Mouse (Mus musculus) layer of hippocampus, adult 9-10 months (tissue): ENCODE measurements at regions not wholly inside any gene's neighbourhood (a gene's known extent, or its start where the extent isn't known, plus 50 kb on each side); places are given as distances from the start of the nearest gene placed in this dataset.
A peak's percentile ranks its signal among the peaks of the same experiment; 100 is the strongest.
"Not testable (repeated sequence)": the region's sequence is repeated elsewhere in the genome, so short reads cannot be mapped to it uniquely, and the experiment has no call there.

Source experiments
- DNase-seq: peaks from one replicate; pipeline ENCODE4 v3.0.0; 2022; ENCODE audit warnings: low spot score

- DNase-seq: no peak
These were observed 275.4 kb downstream of the Cetn3 start for GRCm38 (mm10) chr13:82058131-82058731.

GRCm38 (mm10) chr13:82058872-82059271 lies 276.0 kb downstream of the Cetn3 start:
- no peak for DNase-seq

GRCm38 (mm10) chr13:82059498-82059897 lies 276.6 kb downstream of the Cetn3 start:
- DNase-seq: no peak

GRCm38 (mm10) chr13:82063880-82064279 lies 281.0 kb downstream of the Cetn3 start:
- not testable (repeated sequence) for DNase-seq

GRCm38 (mm10) chr13:82066174-82066573 lies 283.3 kb downstream of the Cetn3 start:
- DNase-seq: no peak

GRCm38 (mm10) chr13:82066674-82067270 lies 283.9 kb downstream of the Cetn3 start:
- DNase-seq: no peak

GRCm38 (mm10) chr13:82072449-82072848 lies 289.6 kb downstream of the Cetn3 start:
- no peak for DNase-seq

GRCm38 (mm10) chr13:82073343-82073742 lies 290.5 kb downstream of the Cetn3 start:
- no peak for DNase-seq

- DNase-seq: no peak
These were observed 298.5 kb downstream of the Cetn3 start for GRCm38 (mm10) chr13:82081375-82081774.

GRCm38 (mm10) chr13:82087635-82088034 lies 304.8 kb downstream of the Cetn3 start:
- DNase-seq: no peak

GRCm38 (mm10) chr13:82092186-82092585 lies 309.3 kb downstream of the Cetn3 start:
- peak; percentile 7 for DNase-seq

GRCm38 (mm10) chr13:82106032-82106431 lies 323.2 kb downstream of the Cetn3 start:
- no peak for DNase-seq

GRCm38 (mm10) chr13:82129777-82130735 lies 347.2 kb downstream of the Cetn3 start:
- no peak for DNase-seq
